Mouse (Mus musculus) lung, embryonic 16.5 days (tissue): ENCODE results near the gene Gapdhs. TPM values are rescaled to one million over a fixed set of nuclear protein-coding genes. Genes with fewer than 3 reads are reported as not detected.
A peak's percentile ranks its signal among the peaks of the same experiment; 100 is the strongest.
"Not testable (repeated sequence)": the region's sequence is repeated elsewhere in the genome, so short reads cannot be mapped to it uniquely, and the experiment has no call there.

Source experiments
- ATAC-seq: fragments of 200-750 bp; cut with Nextera tagmentation; 2 replicates; pipeline ENCODE4 v1.8.0; 2017; ENCODE audit warnings: low read depth, mild to moderate bottlenecking, moderate library complexity
- H3K27ac ChIP-seq: fragments of 300-500 bp; sonication (generic); 2 replicates; pipeline ENCODE4 v1.5.1; 2014; ENCODE audit warnings: mild to moderate bottlenecking, control low read depth, low read length
- H3K27me3 ChIP-seq: fragments of 300-500 bp; sonication (generic); 2 replicates; pipeline ENCODE4 v1.6.1; 2014; ENCODE audit warnings: low read depth, low read length, mixed read lengths; ENCODE audit not compliant: control insufficient read depth, insufficient read depth
- H3K36me3 ChIP-seq: fragments of 300-500 bp; sonication (generic); 2 replicates; pipeline ENCODE4 v1.6.1; 2014; ENCODE audit warnings: low read length; ENCODE audit not compliant: control insufficient read depth, insufficient read depth
- H3K4me1 ChIP-seq: fragments of 300-500 bp; sonication (generic); replicated peaks from 2 replicates; pipeline ENCODE4 v1.6.1; 2014; ENCODE audit warnings: low read length, mixed read lengths; ENCODE audit not compliant: control insufficient read depth, insufficient read depth
- H3K4me2 ChIP-seq: fragments of 300-500 bp; sonication (generic); 2 replicates; pipeline ENCODE4 v1.6.1; 2014; ENCODE audit warnings: low read depth, low read length, control low read depth
- H3K4me3 ChIP-seq: fragments of 300-500 bp; sonication (generic); 2 replicates; pipeline ENCODE4 v1.5.1; 2014; ENCODE audit warnings: mild to moderate bottlenecking, low read length, control low read depth
- H3K9ac ChIP-seq: fragments of 300-500 bp; sonication (generic); 2 replicates; pipeline ENCODE4 v1.6.1; 2014; ENCODE audit warnings: low read length, control low read depth
- H3K9me3 ChIP-seq: fragments of 300-500 bp; sonication (generic); 2 replicates; pipeline ENCODE4 v1.6.1; 2016; ENCODE audit warnings: low read length; ENCODE audit not compliant: control insufficient read depth
- WGBS: fragments of 180-500 bp; shearing (Covaris S2); extraction: QIAGEN DNeasy Blood & Tissue Kit; methylation state at CpG from one replicate; pipeline ENCODE4 v1.1.7; 2014; 5-methylcytosine and 5-hydroxymethylcytosine counted together
- polyA plus RNA-seq: library from polyadenylated mRNA; unstranded; fragments of >200 nt; fragmentation: Nextera tagmentation; extraction: Ambion mirVana; gene quantifications from 2 replicates; pipeline ENCODE4 v1.2.1, GENCODE M21; 2015

Gapdhs gene
- polyA plus RNA-seq, 1 experiment from 2014 or later: 0.58 TPM

DNA sequence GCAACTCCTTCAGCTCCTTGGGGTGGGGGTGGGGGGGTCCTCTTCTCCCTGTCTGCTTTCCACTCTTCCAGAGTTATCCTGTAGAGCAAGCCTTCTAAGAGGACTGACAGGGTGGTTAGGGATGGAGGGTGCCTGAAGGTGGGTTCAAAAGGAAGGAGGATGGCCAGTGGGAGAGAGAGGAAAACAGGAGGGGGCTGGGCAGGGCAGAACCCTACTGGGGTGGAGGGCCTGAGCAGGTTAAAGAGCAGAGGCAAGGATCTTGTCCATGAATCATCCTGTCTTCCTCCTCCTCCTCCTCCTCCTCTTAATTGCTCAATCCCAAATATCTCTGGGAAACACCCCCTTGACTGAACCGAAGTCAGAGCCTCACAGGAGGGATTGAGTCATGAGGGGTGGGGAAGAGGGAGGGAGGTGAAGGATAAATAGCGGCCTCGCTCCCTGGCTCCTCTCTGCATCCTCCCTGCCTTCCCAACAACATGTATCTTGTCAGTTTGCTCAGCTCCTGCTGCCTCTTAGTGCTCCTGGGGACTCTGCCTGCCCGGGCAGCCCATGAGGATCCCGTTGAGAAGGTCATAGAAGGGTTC, 7.7 kb upstream of the Gapdhs start, which contains the start of gene Sbsn:
Gene Sbsn (plus strand): TSS at position 386 of the 584 bp plus-strand sequence.
- Histone ChIP-seq H3K27ac (no peak within 1 kb of the TSS), H3K4me1 (no peaks in the 10 kb centered on the region), H3K9me3 (peaks cover 5% of the 10 kb centered on the region), H3K36me3 (peaks cover 4% of the 10 kb centered on the region), H3K4me3 (no peak within 1 kb of the TSS), H3K4me2 (no peak within 1 kb of the TSS), H3K27me3 (no peaks in the 10 kb centered on the region), H3K9ac (no peak within 1 kb of the TSS)
- whole genome bisulfite sequencing: 32% methylated on average over 5 of the region's 5 CpGs
- no peak for ATAC-seq

DNA sequence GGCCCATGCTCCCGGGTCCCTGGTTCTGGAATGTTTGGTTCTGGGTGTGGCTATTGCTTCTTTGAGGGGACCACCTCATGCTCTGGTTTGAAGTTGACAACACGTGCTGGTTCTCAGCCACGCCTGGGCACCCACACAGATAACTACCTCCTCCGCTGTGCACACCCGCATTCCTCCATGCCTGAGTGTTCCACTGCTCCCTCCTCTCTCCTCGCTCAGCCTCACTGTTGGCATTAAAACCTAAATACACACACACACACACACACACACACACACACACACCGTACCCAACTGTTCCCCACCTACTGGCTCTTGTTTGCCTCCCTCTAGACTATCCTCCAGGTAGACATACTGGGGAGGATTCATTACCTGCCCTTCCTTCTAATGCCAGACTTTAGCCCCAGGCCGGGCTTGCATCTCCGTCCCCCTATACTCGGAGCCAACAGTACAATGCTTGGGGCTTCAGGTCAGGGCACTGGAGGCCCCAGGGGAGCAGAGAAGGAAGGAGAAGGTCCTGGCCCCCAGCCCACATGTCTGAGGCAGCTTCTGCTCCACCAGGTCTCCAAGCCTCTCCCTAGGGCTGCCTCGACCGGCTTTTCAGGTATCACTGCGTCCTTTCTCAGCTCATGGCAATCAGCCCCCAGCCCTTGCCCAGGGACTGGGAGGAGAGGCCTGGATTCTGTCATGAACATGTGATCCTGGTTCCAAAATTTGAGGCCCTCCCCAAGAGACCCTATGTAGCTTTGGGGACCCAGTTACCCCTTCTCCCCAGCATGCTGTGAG, 6.5 kb upstream of the Gapdhs start:
- 70% methylated on average over 13 of the region's 13 CpGs for WGBS
- Histone ChIP-seq H3K27me3 (no peaks in the 10 kb centered on the region), H3K4me1 (no peaks in the 10 kb centered on the region), H3K4me2 (no peak overlapping the region), H3K4me3 (no peak overlapping the region), H3K9me3 (peaks cover 4% of the 10 kb centered on the region), H3K36me3 (peaks cover 4% of the 10 kb centered on the region), H3K9ac (no peak overlapping the region), H3K27ac (no peak overlapping the region)
- ATAC-seq: peak; percentile 64

DNA sequence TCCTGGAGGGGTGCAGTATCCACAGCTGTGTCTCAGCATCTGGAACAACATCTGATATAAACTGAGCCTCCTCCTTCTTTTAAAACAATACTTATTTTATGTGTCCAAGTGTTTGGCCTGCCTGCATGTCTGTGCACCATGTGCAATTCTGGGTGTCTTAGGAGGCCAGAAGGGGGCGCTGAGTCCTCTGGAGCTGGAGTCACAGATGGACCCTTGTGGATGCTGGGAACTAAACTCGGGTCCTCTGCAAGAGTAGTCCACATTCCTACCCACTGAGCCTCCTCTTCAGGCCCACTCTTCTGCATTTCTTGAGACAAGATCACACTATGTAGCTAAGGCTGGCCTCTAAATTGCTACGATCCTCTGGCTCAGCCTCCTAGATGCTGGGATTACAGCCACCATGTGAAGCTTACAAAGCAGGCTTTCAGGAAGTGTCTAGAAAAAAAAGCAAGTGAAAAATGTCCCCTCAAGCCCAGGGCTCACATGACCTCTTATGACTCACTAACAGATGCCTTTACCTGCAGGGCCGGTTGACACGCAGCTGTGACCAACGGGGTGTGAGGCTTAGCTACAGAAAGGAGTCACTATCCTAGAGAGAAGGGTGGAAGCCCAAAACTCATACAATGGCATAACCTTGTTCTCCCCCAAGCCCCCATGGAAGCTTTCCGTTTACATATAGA, 4.2 kb upstream of the Gapdhs start:
- ATAC-seq: no peak
- no peak overlapping the region for H3K4me3 ChIP-seq
- 81% methylated on average over 7 of the region's 7 CpGs for WGBS
- no peak overlapping the region for H3K27ac ChIP-seq
- no peak overlapping the region for H3K9ac ChIP-seq
- no peaks in the 10 kb centered on the region for H3K27me3 ChIP-seq
- H3K4me2 ChIP-seq: no peak overlapping the region
- H3K9me3 ChIP-seq: no peaks in the 10 kb centered on the region
- no peaks in the 10 kb centered on the region for H3K36me3 ChIP-seq
- 0 out of 2 replicates have a peak, but pooled peaks cover 4% of the 10 kb centered on the region for H3K4me1 ChIP-seq

DNA sequence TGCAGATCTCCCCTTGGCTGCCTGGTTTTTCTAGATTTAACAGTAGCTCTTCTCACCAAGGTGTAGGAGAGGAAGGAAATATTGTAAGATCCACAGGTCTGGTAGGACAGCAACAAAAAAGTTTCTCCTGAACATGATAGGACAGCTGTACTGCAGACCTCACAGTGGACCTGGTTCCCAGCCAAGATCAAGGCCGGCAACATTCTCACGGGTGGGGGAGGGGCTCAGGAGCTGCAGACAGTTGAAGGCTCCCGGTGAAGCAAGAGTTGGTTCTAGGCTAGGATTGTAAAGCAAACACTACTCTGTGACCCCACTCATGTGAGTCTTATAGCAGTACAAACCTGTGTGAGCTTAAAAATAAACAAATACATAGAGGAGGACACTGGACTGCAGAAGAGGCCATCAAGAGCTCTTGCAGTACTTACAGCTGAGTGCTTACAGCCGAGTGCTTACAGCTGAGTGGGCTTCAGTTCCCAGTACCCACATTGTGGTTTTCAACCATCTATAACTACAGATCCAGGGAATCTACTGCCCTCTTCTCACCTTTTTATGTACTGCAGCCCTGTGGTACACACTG, 629 bp upstream of the Gapdhs start:
- Histone ChIP-seq H3K9me3 (0 out of 2 replicates have a peak, but pooled peaks cover 2% of the 10 kb centered on the region), H3K4me1 (0 out of 2 replicates have a peak, but pooled peaks cover 4% of the 10 kb centered on the region), H3K4me3 (no peak overlapping the region), H3K4me2 (no peak overlapping the region), H3K27ac (peak overlapping the region; percentile 55; the same call in 1 of the 2 replicates), H3K36me3 (0 out of 2 replicates have a peak, but pooled peaks cover 2% of the 10 kb centered on the region), H3K27me3 (no peaks in the 10 kb centered on the region), H3K9ac (no peak overlapping the region)
- WGBS: 15% methylated on average over 4 of the region's 4 CpGs
- peak; percentile 81 for ATAC-seq

DNA sequence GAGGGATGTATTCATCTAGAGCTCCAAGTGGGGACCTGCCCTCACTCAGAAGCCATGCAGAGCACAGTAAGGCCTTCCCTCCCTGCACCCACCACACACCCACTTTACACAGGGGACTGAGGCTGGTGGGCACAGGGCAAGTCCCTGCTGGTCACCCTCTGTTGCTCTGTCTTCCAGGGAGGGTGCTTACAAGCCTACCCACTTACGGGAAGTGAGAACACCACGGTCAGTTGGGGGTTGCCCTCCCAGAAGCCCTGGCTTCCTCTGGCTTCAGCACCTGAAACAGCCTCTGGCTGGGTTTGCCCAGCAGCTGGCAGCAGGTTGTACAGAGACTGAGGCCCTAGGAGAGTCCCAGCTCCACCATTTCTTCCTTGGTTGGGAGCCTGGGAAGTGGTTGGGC, 911 bp downstream of the Gapdhs start:
- not testable (repeated sequence) for H3K27me3 ChIP-seq, H3K9me3 ChIP-seq, ATAC-seq, H3K4me2 ChIP-seq, H3K4me3 ChIP-seq, H3K9ac ChIP-seq, H3K4me1 ChIP-seq, H3K36me3 ChIP-seq, H3K27ac ChIP-seq
- WGBS: 93% methylated on average over 2 of the region's 2 CpGs

DNA sequence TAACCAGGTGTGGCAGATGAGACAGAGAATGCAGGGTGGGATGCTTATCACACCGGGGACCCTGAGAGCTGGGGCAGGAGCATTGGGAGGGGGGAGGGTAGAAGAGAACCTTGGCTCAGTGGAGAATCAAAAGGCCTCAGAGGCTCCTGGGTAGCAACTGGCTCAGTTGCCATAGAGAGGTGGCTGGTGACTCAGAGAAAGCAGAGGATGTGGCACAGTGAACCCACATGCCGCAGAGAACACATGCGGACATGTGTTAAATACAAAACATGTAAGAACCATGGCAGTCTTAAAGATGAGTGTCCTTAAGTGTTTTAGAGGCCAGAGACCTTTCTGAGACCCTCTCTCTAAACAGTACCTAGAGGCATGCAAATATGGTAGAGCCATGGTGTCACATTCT, 7.3 kb downstream of the Gapdhs start:
- H3K36me3 ChIP-seq: peaks cover 4% of the 10 kb centered on the region

DNA sequence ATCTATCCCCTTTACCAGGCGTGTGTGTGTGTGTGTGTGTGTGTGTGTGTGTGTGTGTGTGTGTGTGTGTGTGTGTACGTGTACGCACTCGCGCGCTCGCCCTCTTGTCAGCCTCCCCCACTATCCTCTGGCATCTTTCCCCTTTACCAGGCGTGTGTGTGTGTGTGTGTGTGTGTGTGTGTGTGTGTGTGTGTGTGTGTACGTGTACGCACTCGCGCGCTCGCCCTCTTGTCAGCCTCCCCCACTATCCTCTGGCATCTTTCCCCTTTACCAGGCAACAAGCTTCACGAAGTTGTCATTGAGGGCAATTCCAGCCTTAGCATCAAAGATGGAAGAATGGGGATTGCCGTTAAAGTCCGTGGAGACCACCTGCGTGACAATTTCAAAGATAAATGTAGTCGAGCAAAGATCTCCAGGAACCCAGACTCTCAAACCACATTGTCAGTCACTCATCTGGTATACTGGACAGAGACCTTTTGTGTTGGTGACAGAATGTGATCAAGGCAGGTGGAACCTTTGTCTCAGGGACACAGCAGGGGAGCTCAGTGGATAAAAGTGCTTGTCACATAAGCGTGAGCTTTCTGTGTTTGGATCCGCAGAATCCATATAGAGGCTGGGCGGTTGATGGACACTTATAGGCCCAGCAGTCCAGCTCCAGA, 13.3 kb downstream of the Gapdhs start:
- H3K27ac ChIP-seq: not testable (repeated sequence)
- ATAC-seq: 0 out of 2 replicates have a peak, but pooled peaks have one; percentile 6
- 23% methylated on average over 13 of the region's 22 CpGs for WGBS

More for the DNA sequence above, 7.3 kb downstream of the Gapdhs start:
- H3K9me3 ChIP-seq: 0 out of 2 replicates have a peak, but pooled peaks cover 2% of the 10 kb centered on the region
- H3K4me2 ChIP-seq: no peak overlapping the region
- H3K9ac ChIP-seq: no peak overlapping the region
- H3K4me3 ChIP-seq: no peak overlapping the region
- no peaks in the 10 kb centered on the region for H3K4me1 ChIP-seq
- WGBS: 81% methylated on average over 3 of the region's 3 CpGs
- no peak overlapping the region for H3K27ac ChIP-seq
- no peak for ATAC-seq
- H3K27me3 ChIP-seq: no peaks in the 10 kb centered on the region

DNA sequence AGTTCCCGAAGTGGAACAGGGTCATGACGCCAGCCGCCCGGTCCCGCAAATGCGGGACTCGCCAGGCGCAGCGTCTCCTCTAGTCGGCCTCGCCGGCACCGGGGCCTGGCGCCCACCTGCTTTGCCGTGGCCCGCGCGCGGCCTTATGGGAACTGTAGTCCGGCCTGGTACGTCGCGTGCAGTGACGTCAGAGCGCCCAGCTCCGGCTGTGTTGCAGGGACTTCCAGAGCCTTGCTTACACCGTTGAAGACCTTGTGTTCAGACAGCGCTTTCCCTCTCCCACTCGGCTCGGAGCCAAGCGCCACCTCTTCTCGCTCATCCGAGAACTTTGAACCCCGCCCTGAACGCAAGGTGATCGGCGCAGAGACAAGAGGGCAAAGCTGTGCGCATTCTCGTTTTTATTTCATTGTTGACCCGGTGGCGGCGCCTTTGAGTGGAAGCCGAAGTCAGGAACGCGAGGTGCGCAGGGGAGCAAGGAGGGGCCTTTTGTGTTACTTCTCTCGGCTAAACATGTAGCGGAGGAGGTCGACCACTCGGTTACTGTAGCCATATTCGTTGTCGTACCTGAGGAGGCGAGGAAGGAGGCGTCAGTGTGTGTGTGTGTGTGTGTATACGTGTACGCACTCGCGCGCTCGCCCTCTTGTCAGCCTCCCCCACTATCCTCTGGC, 14.0 kb downstream of the Gapdhs start, which contains the start of gene Tmem147:
Gene Tmem147 (minus strand): TSS at position 145 of the 668 bp plus-strand sequence.
- Histone ChIP-seq H3K9ac (peak within 1 kb of the TSS; percentile 90), H3K36me3 (no peaks in the 10 kb centered on the region; the same call in 1 of the 2 replicates), H3K4me3 (peak within 1 kb of the TSS; percentile 84), H3K4me1 (peaks cover 11% of the 10 kb centered on the region), H3K4me2 (peak within 1 kb of the TSS; percentile 85), H3K9me3 (no peaks in the 10 kb centered on the region), H3K27me3 (no peaks in the 10 kb centered on the region), H3K27ac (peak within 1 kb of the TSS; percentile 78)
- WGBS: under 1% methylated on average over 60 of the region's 60 CpGs
- ATAC-seq: peak; percentile 98

More for the DNA sequence above, 13.3 kb downstream of the Gapdhs start:
- Histone ChIP-seq H3K4me1 (peaks cover 11% of the 10 kb centered on the region), H3K4me2 (peak overlapping the region; percentile 85), H3K9ac (peak overlapping the region; percentile 90), H3K4me3 (peak overlapping the region; percentile 84)
- H3K27me3 ChIP-seq, H3K9me3 ChIP-seq, H3K36me3 ChIP-seq: not testable (repeated sequence)
